Mouse (Mus musculus): ENCODE results near the gene Mlip.

The Mlip gene

DNA sequence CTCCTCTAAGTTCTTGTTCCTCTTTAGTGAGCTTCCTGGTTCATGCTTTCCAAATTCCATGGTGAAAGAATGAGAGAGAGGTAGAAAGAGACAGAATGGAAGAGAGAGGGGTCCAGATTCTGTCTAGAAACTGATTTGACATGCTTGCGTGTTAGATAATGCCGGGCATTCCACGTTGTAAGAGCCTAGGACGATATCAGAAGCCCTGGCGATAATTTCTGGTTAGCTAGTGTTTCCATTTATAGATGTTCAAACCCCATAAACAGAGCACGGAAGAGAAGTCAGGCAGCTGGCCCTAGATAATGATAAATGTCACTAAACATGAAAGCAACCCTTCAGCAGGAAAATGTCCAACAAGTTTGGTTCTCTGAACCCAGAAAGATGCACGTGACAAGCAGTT, 5.1 kb downstream of the Mlip start:
- no peak for DNase-seq (ENCODE audit: low spot score)

DNA sequence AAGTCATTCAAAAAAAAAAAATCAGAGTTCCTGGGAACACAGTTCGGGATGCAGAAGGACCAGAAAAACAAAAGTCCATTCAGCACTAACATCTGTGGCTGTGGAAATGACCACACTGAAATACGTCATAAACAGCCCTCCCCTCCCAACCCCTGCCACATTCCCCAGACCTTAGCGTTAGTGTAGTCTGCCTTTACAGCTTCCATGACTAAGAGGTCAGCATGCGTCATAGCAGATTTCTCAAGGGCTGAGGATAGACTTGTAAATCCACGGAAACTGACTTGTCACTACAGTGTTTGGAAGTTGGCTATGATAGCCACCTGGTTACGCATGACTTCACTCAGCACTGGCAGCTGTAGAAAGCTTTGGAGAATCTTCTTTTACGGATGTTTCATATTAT, 8.5 kb downstream of the Mlip start:
- no peak for DNase-seq (ENCODE audit: low spot score)

GRCm38 (mm10) chr9:77340159-77340862, 12.5 kb downstream of the Mlip start:
- no peak for DNase-seq (ENCODE audit: low spot score)

DNA sequence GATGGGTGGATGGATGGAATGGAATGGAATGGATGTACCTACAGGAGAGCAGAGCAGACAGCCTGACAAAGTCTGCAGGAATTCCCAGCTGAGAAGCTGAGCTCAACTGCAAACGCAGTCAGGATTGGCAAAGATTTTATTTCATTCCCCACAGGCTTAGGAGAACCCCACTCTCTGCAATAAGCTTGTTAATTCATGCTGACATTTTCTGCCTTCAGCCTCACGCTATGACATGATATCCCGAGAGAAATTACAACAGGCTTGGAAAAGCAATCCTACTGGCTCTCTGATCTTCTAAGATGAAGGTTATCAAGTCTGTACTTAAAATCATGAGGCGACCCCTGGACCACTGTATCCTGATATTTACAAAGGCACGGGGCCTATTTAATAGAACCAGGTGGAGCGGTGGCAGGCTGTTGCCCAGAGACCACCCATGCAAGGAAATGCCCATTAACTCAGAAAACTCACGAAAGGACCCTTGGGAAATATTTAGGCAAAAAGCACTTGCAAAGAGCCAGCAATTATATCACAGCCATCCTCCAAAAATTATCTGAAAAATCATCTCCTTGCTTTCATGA, 13.1 kb downstream of the Mlip start:
- DNase-seq (ENCODE audit: low spot score), result no peak

DNA sequence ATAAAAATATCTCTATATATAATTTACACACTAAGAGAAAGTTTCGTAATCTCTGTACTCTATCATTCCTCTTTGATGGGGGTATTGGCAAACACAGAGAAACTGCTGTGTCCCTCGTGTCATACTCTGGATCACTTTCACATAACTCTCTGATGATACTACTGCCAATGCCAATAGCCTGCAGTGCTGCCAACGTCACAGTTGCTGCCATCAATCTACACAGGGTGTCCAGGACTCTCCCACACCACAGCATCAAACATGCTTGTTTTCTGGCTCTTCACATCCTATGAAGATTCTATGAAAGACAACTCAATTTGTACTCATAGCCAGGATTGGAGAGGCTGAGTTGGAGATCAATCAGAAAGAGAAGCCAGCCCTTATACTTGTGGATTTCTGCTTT, 17.4 kb downstream of the Mlip start:
- DNase-seq (ENCODE audit: low spot score), result no peak

- no peak for DNase-seq (ENCODE audit: low spot score)
Measured at GRCm38 (mm10) chr9:77318346-77318745, 34.4 kb downstream of the Mlip start.

DNA sequence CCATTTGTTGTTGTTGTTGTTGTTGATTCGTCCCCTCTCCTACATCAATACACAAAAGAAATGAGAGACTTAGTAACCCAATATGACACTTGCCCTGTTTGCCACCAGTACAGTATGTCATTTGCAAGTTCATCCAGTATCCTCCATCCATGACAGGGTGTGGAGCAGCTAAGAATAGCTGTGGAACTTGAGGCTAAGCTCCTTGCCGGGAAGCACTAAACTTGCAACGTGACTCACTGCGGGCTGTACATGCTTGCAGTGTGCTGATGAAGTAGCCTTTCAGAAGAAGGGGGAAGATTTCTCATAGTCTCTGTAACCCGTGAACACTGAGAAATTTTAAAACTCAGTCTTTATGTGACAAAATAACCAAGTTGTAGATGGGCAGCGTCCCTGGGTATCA, 42.2 kb downstream of the Mlip start:
- DNase-seq (ENCODE audit: low spot score), result no peak

DNA sequence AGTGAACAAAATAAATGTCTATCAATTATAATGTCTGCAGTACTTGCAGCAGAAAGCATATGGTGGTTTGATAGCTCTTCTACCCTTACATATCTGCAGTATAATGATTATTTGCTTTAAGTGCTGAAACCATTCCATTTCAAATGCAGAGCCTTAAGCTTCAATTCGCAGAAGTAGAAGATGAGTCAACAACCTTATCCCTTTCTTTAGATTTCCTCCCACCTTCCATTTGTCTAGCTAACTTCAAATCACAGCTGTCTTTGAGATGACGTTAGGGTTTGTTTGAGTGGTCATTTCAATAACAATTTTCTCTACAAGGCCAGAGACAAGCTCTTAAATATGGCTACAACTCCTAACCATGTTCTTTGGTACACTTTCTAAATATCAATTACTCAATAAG, 47.4 kb downstream of the Mlip start:
- no peak for DNase-seq (ENCODE audit: low spot score)

- DNase-seq (ENCODE audit: low spot score), result no peak
Measured at GRCm38 (mm10) chr9:77302340-77302739, 50.4 kb downstream of the Mlip start.

DNA sequence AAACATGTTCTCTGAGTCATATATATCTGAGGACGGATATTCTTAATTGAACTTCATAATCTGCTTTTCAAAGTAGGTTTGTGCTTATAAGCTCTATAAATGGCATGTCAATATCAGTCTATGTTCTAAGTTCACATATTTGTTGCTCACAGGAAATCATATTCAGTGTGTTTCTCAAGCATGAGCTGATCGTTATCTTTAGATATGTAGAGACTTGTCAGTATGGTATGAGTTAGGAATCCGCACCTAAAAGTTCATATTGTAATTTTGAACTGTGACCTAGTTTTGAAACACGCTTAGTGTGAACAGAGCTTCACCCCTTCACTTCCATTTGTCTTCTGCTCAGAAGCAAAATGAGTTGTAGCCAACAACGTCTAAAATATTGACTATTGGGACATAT, 64.8 kb downstream of the Mlip start:
- DNase-seq (ENCODE audit: low spot score), result no peak

- DNase-seq (ENCODE audit: low spot score), result no peak
Measured at GRCm38 (mm10) chr9:77279371-77279770, 73.4 kb downstream of the Mlip start.

- DNase-seq (ENCODE audit: low spot score), result no peak
Measured at GRCm38 (mm10) chr9:77278055-77278454, 74.7 kb downstream of the Mlip start.

DNA sequence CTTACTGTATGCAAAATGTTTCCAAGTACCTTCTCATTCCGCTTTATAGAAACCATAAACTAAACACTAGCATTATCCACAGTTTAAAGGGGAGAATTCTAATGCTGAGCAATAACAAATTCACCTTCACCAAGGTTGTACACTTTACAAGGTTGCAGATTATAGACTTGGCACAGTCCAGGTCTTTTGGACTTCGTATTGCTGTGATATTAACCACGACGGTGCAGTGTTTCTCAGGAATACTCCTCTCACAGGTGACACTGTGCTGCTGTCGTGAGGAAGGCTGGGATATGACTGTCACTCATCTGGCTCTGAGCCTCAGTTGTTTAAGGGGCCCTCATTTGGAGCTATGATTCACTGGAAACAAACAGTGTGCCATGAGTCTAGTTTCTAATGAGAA, 75.5 kb downstream of the Mlip start:
- no peak for DNase-seq (ENCODE audit: low spot score)

GRCm38 (mm10) chr9:77276451-77277154, 76.2 kb downstream of the Mlip start:
- no peak for DNase-seq (ENCODE audit: low spot score)

DNA sequence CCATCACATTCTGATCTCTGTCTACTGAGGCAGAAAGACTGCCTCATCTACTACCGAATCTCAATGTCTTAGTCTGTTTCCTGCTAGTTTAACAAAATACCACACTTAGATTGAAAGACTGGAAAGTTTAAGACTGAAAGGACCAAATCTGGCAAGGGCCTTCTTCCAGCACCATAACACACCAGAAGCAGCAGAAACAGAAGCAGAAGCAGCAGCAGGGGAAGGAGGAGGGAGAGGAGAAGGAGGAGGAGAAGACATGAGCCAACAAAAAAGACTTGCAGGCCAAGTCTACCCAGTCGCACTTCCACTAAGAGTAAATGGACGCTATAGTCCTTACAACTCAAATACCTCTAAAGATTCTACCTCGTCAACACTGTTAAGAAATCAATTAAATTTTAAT, 80.0 kb downstream of the Mlip start:
- DNase-seq (ENCODE audit: low spot score), result no peak

DNA sequence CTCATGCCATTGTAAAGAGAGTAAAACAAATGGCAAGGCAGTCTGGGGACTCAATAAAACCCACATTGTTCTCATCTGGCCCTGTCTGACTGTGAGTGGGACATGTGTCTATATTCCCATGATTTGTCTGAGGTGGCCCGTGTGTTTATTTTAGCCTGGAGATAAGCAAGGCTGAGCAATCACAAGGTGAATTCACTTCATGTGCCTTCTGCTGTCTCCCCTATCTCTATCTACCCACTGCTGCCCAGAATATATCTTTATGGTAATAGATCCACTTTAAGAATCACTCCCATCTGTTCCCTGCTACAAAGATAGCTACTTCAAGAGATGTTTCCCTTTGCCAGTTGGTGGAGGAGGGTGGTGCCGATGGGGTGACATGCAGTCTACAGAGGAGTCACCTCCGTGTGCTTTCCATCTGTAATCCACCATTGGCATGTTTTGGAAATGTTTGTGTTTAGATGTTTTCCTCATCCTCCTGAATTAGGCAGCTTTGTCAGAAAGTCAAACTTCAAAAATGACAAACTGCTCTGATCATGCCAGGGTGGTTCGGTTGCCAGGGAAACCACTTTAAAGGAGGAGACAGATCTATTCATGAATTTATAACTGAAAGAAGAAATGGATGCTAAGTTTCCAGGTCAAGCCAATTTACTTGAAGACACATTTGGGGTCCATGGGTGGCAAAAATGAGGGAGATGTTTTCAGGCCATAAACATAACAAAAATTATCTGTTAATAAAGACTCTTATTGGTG, 87.3 kb downstream of the Mlip start:
- no peak for DNase-seq (ENCODE audit: low spot score)

GRCm38 (mm10) chr9:77259052-77259451, 93.7 kb downstream of the Mlip start:
- DNase-seq (ENCODE audit: low spot score), result no peak

DNA sequence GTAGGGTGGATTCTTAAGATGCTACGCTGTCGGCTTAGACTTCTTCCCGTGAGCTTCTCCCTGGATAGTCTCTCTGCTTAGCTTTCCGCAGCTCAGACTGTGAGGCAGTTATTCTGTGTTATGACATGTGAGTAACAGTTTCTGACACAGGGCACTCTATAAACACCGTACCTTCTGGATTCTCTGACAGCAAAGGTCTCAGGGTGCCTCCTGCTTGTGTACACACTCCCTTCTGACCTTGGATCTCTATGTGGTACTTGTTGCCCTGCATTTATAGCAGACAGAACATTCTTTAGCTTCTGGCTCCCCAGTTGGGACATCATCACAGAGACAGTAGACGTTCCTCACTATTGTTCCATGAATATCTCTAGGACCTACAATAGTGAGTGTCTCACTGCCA, 94.5 kb downstream of the Mlip start:
- no peak for DNase-seq (ENCODE audit: low spot score)

DNA sequence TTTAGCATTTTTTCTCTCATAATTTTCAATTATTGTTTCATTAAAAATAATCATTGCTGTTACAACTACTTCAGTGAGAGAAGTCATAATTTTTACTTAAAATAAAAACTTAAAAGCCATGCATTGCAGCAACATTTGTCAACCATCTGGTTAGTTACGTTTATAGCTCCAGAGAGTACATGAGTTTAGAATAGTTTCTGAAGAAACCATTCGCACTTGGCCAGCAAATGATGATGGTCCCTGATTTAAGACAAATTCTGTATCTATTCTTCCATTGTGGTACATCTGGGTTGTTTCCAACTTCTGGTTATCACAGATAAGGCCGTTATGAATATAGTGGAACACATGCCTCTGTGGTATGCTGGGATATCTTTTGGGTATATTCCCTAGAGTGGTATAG, 98.3 kb downstream of the Mlip start:
- no peak for DNase-seq (ENCODE audit: low spot score)

DNA sequence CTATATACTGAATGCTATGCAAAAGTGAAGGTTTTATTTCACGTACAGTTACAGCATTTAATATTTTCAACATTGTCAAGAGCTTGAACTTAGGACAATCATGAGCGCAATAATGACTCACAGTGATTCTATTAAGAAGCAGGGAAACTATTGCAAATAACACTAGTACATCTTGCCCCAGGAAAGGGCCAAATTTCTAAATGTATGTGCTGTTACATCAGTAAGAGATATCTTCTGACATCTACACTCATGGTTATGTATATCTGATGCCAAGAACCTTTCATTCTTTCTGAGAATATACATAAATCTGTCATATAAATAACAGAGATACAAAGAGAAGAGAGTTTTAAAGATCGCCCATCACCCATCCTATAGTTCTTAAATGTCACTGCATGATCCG, 100.0 kb downstream of the Mlip start:
- DNase-seq (ENCODE audit: low spot score), result no peak

DNA sequence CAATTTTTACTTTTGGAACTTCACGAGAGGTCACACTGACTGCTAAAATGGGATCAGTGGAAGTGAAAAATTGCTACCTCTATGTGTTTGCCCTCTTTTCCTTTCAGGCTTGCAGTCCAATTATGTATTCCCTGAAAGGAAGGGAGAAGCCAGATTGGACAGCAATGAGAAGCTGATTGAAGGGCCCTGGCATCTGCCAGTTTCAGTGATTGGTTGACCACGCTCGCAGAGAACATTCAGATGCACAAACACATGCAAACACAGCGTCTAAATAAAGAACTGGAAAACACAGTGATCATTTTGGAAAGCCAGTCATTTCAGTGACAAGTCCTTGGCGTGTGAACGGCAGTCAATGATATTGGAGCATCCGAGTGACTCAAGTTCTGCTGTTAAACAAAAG, 100.6 kb downstream of the Mlip start:
- DNase-seq (ENCODE audit: low spot score), result no peak

DNA sequence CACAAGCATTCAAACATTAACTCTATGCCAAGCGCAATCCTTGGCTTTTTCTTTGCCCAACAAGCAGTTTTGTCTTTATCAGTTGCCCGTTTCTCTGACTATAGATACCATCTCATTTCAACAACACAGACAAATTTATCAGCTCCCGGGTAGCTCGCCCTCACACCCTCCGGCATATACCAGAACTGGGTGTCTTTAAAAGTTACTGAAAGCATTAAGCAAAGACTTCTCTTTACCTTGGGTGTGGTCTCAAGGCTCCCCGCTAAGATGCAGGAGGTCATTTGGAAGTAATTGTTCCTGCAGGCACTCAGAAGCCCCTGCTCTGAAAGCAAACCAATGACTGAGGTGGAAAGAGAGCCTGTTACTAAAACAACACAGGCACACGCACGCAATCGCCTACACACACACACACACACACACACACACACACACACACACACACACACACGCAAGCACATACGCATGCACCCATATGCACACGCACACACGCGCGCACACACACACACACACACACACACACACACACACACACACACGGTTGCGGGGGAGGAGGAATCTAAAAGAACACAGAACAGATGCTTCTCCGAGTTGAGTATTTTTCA, 101.2 kb downstream of the Mlip start:
- DNase-seq (ENCODE audit: low spot score), result no peak

- no peak for DNase-seq (ENCODE audit: low spot score)
Measured at GRCm38 (mm10) chr9:77198250-77198649, 154.5 kb downstream of the Mlip start.

Measured in ovary, adult 18-20 months (tissue).